Mouse (Mus musculus): ENCODE measurements at regions not wholly inside any gene's neighbourhood (a gene's known extent, or its start where the extent isn't known, plus 50 kb on each side); places are given as distances from the start of the nearest gene placed in this dataset.

DNA sequence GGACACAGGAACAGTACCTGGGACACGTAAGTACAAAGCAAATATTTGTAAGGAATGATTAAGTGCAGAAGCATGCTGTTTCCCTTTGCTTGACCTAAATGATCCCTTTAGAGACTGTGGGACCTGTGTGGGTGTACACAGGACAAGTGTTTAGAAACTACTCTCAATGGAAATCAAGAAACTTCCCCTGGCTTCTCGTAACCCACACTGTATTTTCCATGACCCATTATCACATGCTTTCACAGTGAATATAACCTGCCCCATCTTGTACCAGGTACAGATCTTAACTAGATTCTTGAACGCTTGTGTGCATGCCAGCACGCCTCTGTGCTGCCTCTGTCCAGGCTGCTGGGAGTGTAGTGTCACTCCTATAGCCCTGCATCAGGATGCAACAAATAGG lies 177.8 kb upstream of the Ahr start:
- no peak for DNase-seq

DNA sequence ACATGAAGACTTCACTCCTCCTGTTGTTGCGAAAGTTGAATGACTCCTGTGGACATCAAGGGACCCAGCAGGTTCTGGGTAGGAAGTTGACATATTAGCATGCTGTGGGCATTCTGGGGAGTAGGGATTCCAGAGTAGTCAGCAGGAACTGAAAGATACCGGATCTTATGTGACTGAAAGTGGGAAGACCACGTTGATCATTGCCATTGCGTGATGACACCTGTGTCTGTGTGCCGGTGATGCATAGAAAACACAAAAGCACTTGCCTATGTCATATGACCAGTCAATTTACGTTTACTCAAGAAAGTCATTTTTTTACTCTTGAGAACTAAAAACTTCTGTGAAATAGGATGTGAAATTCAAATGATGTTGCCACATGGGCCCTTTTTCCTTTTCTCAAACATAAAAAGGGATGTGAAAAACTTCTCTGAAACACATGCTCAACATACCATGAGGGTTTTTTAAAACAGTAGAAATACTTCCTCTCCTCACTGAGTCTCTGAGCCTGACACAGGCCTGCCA lies 176.8 kb upstream of the Ahr start:
- DNase-seq = no peak

DNA sequence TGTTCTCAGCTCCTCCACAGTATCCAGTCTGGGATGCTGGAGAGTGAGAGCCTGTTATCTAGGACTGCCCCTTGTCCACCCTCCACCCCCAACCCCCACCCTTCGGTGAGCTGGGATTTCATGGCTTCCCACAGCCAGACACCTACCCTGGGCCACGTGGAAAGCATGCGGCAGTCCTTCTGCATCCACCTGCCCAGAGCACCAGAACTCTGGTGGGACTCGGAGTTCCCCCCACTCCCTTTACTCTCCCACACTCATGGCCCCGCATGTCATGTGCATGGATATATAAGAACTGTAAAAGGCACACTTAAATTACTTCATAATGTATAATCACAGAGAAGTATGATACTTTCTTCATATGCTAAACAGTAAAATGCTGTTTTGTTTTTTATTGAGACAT lies 175.5 kb upstream of the Ahr start:
- DNase-seq = no peak

GRCm38 (mm10) chr12:35703479-35703878 lies 168.6 kb upstream of the Ahr start:
- no peak for DNase-seq

DNA sequence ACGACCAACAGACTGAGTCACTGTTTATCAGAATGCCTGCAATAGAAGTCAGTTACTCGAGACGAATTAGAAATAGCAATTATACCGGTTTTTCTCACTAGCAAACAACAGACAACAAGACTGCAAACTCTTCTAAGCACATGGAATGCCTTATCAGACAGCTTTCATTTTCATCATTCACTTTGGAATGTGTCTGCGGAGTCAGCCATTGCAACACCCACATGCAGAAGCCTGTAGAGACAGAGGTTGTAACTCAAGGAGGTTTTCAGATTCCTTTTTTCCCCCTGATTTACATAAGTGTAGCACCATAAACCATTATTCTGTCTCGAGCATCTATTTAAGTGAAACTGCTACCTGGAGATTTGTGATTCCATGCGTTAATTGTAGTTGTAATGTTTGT lies 167.8 kb upstream of the Ahr start:
- no peak for DNase-seq

- no peak for DNase-seq
These were observed 159.4 kb upstream of the Ahr start for GRCm38 (mm10) chr12:35694253-35694652.

DNA sequence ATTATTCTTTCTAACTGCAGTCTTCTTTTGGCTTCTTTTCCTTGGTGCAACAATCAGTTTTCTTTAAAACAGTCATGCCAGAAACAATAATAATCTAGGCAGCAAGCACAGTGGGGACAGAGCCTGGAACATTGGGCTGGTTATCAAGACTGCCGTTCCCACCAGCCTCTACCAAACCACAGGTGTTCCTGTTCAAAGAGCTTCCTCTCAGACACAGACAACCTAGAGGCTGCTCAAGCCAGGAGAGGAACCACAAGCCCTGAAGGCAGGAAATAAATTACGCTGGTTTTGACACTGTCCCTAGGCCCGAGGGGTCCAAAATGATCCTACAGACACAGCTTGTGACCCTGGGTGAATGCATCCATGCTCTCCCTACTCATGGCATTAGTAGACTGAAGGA lies 156.1 kb upstream of the Ahr start:
- DNase-seq = no peak

- DNase-seq = no peak
These were observed 151.4 kb upstream of the Ahr start for GRCm38 (mm10) chr12:35686231-35686630.

DNA sequence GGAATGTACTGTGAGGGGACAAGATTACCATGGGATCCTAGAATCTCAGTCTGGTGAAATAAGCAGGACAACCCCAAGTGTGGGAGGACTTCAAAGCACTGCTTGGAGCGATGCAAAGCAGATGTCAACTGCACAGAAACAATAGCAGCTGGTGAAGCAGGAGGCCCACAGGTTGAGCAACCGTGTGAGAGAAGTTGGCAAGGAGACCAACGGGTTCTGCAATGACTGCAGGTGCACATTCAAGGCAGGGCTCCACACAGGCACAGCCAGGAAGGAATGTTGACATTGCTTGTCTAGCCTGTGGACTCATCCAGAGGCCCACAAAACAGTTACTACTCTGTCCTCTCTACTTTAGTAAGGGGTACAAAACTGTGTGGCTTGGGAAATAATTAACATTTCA lies 150.4 kb upstream of the Ahr start:
- DNase-seq = no peak

GRCm38 (mm10) chr12:35681864-35682449 lies 147.1 kb upstream of the Ahr start:
- DNase-seq = no peak

- DNase-seq = no peak
These were observed 145.1 kb upstream of the Ahr start for GRCm38 (mm10) chr12:35679903-35680302.

- DNase-seq = no peak
These were observed 144.2 kb upstream of the Ahr start for GRCm38 (mm10) chr12:35679025-35679424.

DNA sequence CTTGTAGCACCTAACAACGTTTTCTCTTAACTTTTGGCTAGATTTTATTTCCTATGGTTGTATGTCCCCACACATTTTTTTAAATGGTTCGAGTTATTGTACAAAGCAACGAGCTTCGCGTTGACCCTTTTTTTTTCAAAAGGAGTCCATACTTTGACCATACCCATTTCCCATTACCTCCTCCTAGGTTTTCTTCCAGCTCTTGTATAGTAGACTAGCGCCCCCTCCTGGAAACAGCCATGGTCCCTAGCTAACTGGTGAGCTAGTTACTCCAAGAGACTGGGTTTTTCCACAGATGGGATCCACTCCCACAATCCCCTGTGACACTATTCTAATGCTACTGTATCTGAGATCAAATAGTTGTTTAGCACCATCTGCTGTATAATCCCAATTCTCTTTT lies 139.6 kb upstream of the Ahr start:
- peak in 1 of 2 experiments; percentile 10 for DNase-seq

DNA sequence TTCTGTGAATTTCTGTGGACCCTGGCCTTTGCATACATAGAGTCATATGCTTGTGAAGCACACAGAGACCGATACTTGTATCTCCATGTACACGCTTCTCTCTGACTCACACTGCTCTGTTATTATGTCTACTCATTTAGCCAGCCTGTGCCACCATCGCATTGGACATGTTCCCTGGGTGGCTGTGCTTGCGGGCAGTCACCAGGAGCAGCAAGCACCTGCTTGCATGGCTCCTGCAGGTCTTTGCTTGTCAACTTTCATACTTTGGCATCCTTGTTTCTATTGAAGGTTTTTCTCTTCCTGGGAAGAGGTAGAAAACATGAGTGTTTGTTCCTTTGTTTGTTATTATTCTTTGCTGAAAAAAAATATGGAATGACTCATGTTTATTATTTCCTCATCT lies 136.1 kb upstream of the Ahr start:
- no peak for DNase-seq

- no peak for DNase-seq
These were observed 133.9 kb upstream of the Ahr start for GRCm38 (mm10) chr12:35668716-35669115.

- DNase-seq = no peak
These were observed 132.9 kb upstream of the Ahr start for GRCm38 (mm10) chr12:35667705-35668104.

GRCm38 (mm10) chr12:35667218-35667617 lies 132.4 kb upstream of the Ahr start:
- no peak for DNase-seq

GRCm38 (mm10) chr12:35666062-35666461 lies 131.2 kb upstream of the Ahr start:
- no peak for DNase-seq

DNA sequence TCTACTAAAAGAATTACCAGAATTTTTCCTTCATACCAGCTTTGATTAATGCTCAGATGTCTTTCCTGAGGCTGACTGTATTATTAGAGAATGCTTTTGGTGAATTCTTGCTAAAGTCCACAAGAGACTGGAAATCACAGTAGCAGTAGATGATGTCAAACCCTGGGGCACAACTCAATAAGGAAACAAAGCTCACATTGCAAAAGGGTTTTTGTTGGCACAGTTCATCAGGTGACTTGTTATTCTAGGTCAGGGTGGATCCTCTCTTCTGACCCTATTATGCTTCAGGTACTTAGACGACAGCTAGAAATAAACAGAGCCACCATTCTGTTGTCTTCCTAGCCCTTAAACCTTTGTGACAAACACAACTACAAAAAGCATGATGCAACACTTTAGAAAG lies 128.2 kb upstream of the Ahr start:
- DNase-seq = no peak

- no peak for DNase-seq
These were observed 121.7 kb upstream of the Ahr start for GRCm38 (mm10) chr12:35656563-35656962.

- DNase-seq = no peak
These were observed 114.9 kb upstream of the Ahr start for GRCm38 (mm10) chr12:35649772-35650171.

GRCm38 (mm10) chr12:35642473-35642872 lies 107.6 kb upstream of the Ahr start:
- DNase-seq = no peak

GRCm38 (mm10) chr12:35641741-35642140 lies 106.9 kb upstream of the Ahr start:
- no peak for DNase-seq

DNA sequence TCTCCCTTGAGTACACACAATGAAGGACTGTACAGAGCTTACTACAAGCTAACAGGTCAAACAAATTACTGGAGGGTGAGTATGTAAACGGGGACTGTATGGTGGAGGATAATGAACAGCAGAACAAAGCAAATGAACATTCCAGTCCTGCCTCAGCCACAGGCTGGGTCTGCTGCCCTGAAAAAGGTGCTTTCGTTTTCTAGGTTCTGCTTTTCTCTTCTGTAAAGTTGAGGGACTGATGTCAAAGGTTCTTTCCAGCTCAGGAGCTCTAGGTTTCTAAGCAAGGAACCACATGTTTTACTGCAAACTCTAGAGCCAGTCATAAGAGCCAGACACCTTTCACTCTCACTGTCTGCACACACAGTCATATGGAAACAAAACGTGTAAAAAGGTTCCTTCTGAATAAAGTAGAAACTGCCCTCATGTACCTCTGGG lies 106.1 kb upstream of the Ahr start:
- DNase-seq = no peak

- no peak for DNase-seq
These were observed 88.6 kb upstream of the Ahr start for GRCm38 (mm10) chr12:35623484-35623883.
